Mouse (Mus musculus) gastrocnemius, postnatal 10 days (tissue): ENCODE results near the gene Fkbp2. TPM values are rescaled to one million over a fixed set of nuclear protein-coding genes. Genes with fewer than 3 reads are reported as not detected.

Experiments used
- DNase-seq: peaks from one replicate; pipeline ENCODE4 v3.0.0; 2021; ENCODE audit warnings: mixed read lengths
- total RNA-seq, 2 experiments: library from RNA; stranded (reverse); gene quantifications; 2 replicates each; pipeline ENCODE4 v1.2.3; 2021

Fkbp2 gene
- total RNA-seq, 2 experiments from 2014 or later: 16.6 to 23.3 TPM

GRCm38 (mm10) chr19:6940396-6941351, 39.6 kb downstream of the Fkbp2 start:
- DNase-seq: no peak

GRCm38 (mm10) chr19:6939106-6940002, 40.9 kb downstream of the Fkbp2 start:
- no peak for DNase-seq

- DNase-seq: no peak
Observed at GRCm38 (mm10) chr19:6937541-6938465, 42.5 kb downstream of the Fkbp2 start.

DNA sequence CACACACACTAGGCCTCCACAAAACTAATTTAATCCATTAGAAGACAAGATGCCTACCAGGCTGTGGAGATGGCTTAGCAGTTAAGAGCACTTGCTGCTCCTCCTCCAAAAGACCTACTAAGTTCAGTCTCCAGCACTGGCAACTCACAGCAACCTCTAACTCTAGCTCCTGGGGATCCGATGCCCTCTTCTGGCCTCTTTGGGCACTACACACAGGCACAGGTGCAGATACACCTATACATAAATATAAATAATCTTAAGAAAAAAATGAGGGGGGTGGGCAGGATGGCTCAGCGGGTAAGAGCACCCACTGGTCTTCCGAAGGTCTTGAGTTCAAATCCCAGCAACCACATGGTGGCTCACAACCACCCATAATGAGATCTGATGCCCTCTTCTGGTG, 44.0 kb downstream of the Fkbp2 start:
- no peak for DNase-seq

DNA sequence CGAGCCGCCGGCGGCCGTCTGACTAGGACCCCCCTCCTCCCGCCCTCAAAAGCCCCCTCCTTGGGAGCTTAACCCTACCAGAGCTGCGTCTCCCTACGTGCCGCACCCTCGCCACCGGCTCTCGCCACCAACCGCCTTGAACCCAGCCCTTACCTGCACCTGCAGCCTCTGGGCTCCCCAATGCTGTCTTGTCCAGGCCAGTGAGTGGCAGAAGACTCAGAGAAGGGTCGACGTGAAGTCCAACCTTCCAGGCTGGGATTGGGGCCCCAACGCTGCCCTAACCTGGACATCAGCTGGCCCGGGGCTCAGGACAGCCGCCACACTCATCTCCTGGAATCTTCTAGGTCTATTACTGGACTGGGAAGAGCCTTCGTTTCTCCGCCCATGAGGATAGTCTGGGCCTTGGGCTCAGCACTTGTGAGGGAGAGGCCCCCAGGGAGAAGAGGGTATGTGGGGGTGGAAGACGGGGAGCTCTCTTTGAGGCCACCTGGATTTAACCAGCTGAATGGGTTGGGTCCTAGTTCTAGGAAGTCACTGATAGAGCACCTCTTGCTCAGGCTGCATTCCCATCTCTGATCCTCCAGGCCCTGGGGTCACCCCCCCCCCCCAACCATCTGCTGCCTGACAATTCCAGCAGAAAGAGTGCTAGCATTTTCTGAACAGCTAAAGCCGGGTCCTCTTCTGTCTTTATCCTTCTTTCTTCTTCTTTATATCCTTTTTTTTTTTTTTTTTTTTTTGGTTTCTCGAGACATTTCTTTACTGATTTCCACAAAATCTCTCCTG, 45.9 kb downstream of the Fkbp2 start, which contains the start of gene Kcnk4:
Gene Kcnk4, minus strand, starts transcription at position 321 of the 783 bp plus-strand sequence.
- DNase-seq: no peak

GRCm38 (mm10) chr19:6933436-6934194, 46.7 kb downstream of the Fkbp2 start:
- DNase-seq: no peak

GRCm38 (mm10) chr19:6933102-6933435, 47.2 kb downstream of the Fkbp2 start:
- no peak for DNase-seq

DNA sequence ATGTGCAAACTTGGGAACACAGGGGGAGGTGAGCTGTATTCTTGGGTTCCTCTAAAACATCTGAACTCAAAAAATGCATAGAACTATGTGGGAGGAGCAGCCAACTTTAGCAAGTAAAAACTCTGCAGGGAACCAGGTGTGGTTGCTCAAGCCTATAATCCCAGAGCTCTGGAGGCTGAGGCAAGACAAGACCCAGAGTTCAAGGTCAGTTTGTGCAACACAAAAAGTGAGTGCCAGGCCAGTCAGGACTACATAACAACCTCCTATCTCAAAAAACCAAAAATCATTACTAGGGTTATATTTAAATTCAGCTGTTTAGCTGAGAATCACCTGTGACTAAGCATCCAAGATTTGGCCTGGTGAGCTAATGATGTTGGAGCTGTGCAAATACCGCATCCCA, 48.3 kb downstream of the Fkbp2 start:
- no peak for DNase-seq

DNA sequence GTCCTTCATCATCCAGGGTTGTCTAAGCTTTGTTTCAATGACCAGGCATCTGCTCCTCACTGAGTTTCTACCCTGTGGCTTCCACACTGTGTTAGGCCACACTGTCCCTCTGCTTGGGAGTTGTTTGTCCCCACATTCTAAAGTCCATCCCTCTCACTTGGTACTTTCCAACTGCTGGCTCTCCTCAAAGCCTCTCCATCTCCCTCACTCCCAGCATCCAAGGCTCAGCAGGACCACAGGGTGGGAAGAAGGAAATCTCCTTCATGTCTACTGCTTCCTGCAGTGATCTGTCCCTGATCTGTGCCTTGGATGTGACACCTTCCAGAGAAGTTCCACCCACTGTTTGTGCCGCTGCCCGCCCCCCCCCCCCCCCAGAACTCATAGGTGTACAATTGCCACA, 49.3 kb downstream of the Fkbp2 start:
- no peak for DNase-seq

GRCm38 (mm10) chr19:6928080-6928479, 52.2 kb downstream of the Fkbp2 start:
- no peak for DNase-seq

Other genes starting within 250 kb of the Fkbp2 start
- gene Rps6ka4, start 139.9 kb downstream of the Fkbp2 start, total RNA-seq: 10 to 100 TPM; 12.1 to 12.2 TPM
- gene Ccdc88b, start 122.3 kb downstream of the Fkbp2 start, total RNA-seq: 1 to 10 TPM in 1 of 2 experiments, under 1 TPM in 1; 0.97 to 1.5 TPM
- gene Trmt112, start 70.8 kb downstream of the Fkbp2 start, total RNA-seq: 10 to 100 TPM; 45.2 to 48.1 TPM
- gene Prdx5, start 70.4 kb downstream of the Fkbp2 start, total RNA-seq: 100 to 1,000 TPM; 150 to 152 TPM
- 10 to 100 TPM; 45.8 to 45.9 TPM for gene Esrra, start 58.7 kb downstream of the Fkbp2 start, total RNA-seq
- gene Catsperz, start 55.1 kb downstream of the Fkbp2 start, total RNA-seq: not detected
- gene Kcnk4, start 46.0 kb downstream of the Fkbp2 start, total RNA-seq: not detected
- gene Bad, start 38.6 kb downstream of the Fkbp2 start, total RNA-seq: 10 to 100 TPM; 16.0 to 21.4 TPM
- 1 to 10 TPM; 8.9 to 10.0 TPM for gene Gpr137, start 38.0 kb downstream of the Fkbp2 start, total RNA-seq
- gene Ppp1r14b, start 5.5 kb downstream of the Fkbp2 start, total RNA-seq: 100 to 1,000 TPM; 261 to 293 TPM
- 10 to 100 TPM; 12.1 to 17.3 TPM for gene Plcb3, start 4.0 kb downstream of the Fkbp2 start, total RNA-seq
- gene Vegfb, start 7.2 kb upstream of the Fkbp2 start, total RNA-seq: 10 to 100 TPM; 73.4 to 94.4 TPM
- gene Dnajc4, start 12.1 kb upstream of the Fkbp2 start, total RNA-seq: 10 to 100 TPM; 32.5 to 33.9 TPM
- 10 to 100 TPM; 16.6 to 21.4 TPM for gene Nudt22, start 15.6 kb upstream of the Fkbp2 start, total RNA-seq
- gene Trpt1, start 15.6 kb upstream of the Fkbp2 start, total RNA-seq: 10 to 100 TPM; 19.1 to 20.8 TPM
- 1 to 10 TPM; 1.7 to 4.9 TPM for gene Fermt3, start 39.0 kb upstream of the Fkbp2 start, total RNA-seq
- gene Stip1, start 59.5 kb upstream of the Fkbp2 start, total RNA-seq: 100 to 1,000 TPM in 1 of 2 experiments, 10 to 100 TPM in 1; 98.2 to 100 TPM
- 100 to 1,000 TPM; 201 to 216 TPM for gene Macrod1, start 76.3 kb upstream of the Fkbp2 start, total RNA-seq
- gene Flrt1, start 125.2 kb upstream of the Fkbp2 start, total RNA-seq: under 1 TPM; 0.61 to 0.99 TPM
- 10 to 100 TPM; 63.2 to 67.3 TPM for gene Otub1, start 225.8 kb upstream of the Fkbp2 start, total RNA-seq
- gene Cox8a, start 237.1 kb upstream of the Fkbp2 start, total RNA-seq: 100 to 1,000 TPM; 275 to 315 TPM